Mouse (Mus musculus) erythroid progenitor cell, adult 5-6 weeks (primary cell): ENCODE results near the gene Hsd3b5. TPM values are rescaled to one million over a fixed set of nuclear protein-coding genes. Genes with fewer than 3 reads are reported as not detected.
"Not testable (repeated sequence)": the region's sequence is repeated elsewhere in the genome, so short reads cannot be mapped to it uniquely, and the experiment has no call there.

Experiments used
- ATAC-seq: replicated peaks from 2 replicates; pipeline ENCODE4 v1.8.0; 2016; ENCODE audit warnings: moderate number of reproducible peaks, mild to moderate bottlenecking, moderate TSS enrichment, inconsistent platforms; ENCODE audit not compliant: poor library complexity, low FRiP score, severe bottlenecking
- total RNA-seq, 2 experiments: library from RNA; stranded (forward) in 1 of 2; stranded (reverse) in 1 of 2; fragments of 150-400 nt in 1 of 2; fragments of 186-747, 209-891 nt in 1 of 2; gene quantifications; 2 replicates each; pipeline versions ENCODE4 v1.2.3 to v1.2.4; 2015 to 2017; ENCODE audit warnings: low replicate concordance in 2 of 2

Gene Hsd3b5
- total RNA-seq (2015; ENCODE audit: low replicate concordance) (not detected in 2 replicates), total RNA-seq (2017; ENCODE audit: low replicate concordance) (not detected in 2 replicates)

GRCm38 (mm10) chr3:98630152-98630551, at the start of gene Hsd3b5:
Gene Hsd3b5, minus strand, starts transcription at chr3:98630252.
- ATAC-seq, result no peak

GRCm38 (mm10) chr3:98635145-98635544, 5.1 kb upstream of the Hsd3b5 start:
- ATAC-seq, result no peak

GRCm38 (mm10) chr3:98629633-98630032, 419 bp downstream of the Hsd3b5 start:
- no peak for ATAC-seq

GRCm38 (mm10) chr3:98616786-98617185, 13.3 kb downstream of the Hsd3b5 start:
- ATAC-seq, result not testable (repeated sequence)

- not testable (repeated sequence) for ATAC-seq
These were observed 13.8 kb downstream of the Hsd3b5 start for GRCm38 (mm10) chr3:98616244-98616643.

GRCm38 (mm10) chr3:98614406-98614927, 15.6 kb downstream of the Hsd3b5 start:
- ATAC-seq, result not testable (repeated sequence)

GRCm38 (mm10) chr3:98613963-98614362, 16.1 kb downstream of the Hsd3b5 start:
- no peak for ATAC-seq

- not testable (repeated sequence) for ATAC-seq
These were observed 16.5 kb downstream of the Hsd3b5 start for GRCm38 (mm10) chr3:98613540-98613939.

- ATAC-seq, result no peak
These were observed 41.3 kb downstream of the Hsd3b5 start, which contains the start of gene Gm10681 for GRCm38 (mm10) chr3:98588707-98589106. Gene Gm10681, minus strand, starts transcription at chr3:98588807.

- no peak for ATAC-seq
These were observed 42.3 kb downstream of the Hsd3b5 start for GRCm38 (mm10) chr3:98587721-98588120.

- not testable (repeated sequence) for ATAC-seq
These were observed 47.4 kb downstream of the Hsd3b5 start for GRCm38 (mm10) chr3:98582622-98583021.

GRCm38 (mm10) chr3:98582202-98582601, 47.9 kb downstream of the Hsd3b5 start:
- ATAC-seq, result not testable (repeated sequence)

- not testable (repeated sequence) for ATAC-seq
These were observed 49.0 kb downstream of the Hsd3b5 start for GRCm38 (mm10) chr3:98581024-98581423.

Other genes starting within 250 kb of the Hsd3b5 start
- not detected in 2 replicates for gene Zfp697, start 247.8 kb downstream of the Hsd3b5 start, total RNA-seq (2015; ENCODE audit: low replicate concordance)
- not detected in 2 replicates for gene Zfp697, start 247.8 kb downstream of the Hsd3b5 start, total RNA-seq (2017; ENCODE audit: low replicate concordance)
- gene Gm4450, start 173.1 kb downstream of the Hsd3b5 start, total RNA-seq (2015; ENCODE audit: low replicate concordance), result not detected in 2 replicates
- not detected in 2 replicates for gene Gm4450, start 173.1 kb downstream of the Hsd3b5 start, total RNA-seq (2017; ENCODE audit: low replicate concordance)
- gene Hsd3b4, start 119.7 kb downstream of the Hsd3b5 start, total RNA-seq (2015; ENCODE audit: low replicate concordance), result not detected in 2 replicates
- gene Hsd3b4, start 119.7 kb downstream of the Hsd3b5 start, total RNA-seq (2017; ENCODE audit: low replicate concordance), result not detected in 2 replicates
- gene Gm10681, start 41.4 kb downstream of the Hsd3b5 start, total RNA-seq (2015; ENCODE audit: low replicate concordance), result not detected in 2 replicates
- gene Gm10681, start 41.4 kb downstream of the Hsd3b5 start, total RNA-seq (2017; ENCODE audit: low replicate concordance), result not detected in 2 replicates
- gene Hsd3b2, start 94.3 kb upstream of the Hsd3b5 start, total RNA-seq (2015; ENCODE audit: low replicate concordance), result not detected in 2 replicates
- not detected in 2 replicates for gene Hsd3b2, start 94.3 kb upstream of the Hsd3b5 start, total RNA-seq (2017; ENCODE audit: low replicate concordance)
- not detected in 2 replicates for gene Hsd3b3, start 132.9 kb upstream of the Hsd3b5 start, total RNA-seq (2015; ENCODE audit: low replicate concordance)
- not detected in 2 replicates for gene Hsd3b3, start 132.9 kb upstream of the Hsd3b5 start, total RNA-seq (2017; ENCODE audit: low replicate concordance)
- gene Hsd3b6, start 184.2 kb upstream of the Hsd3b5 start, total RNA-seq (2015; ENCODE audit: low replicate concordance), result not detected in 2 replicates
- gene Hsd3b6, start 184.2 kb upstream of the Hsd3b5 start, total RNA-seq (2017; ENCODE audit: low replicate concordance), result not detected in 2 replicates
- gene Hsd3b1, start 229.5 kb upstream of the Hsd3b5 start, total RNA-seq (2015; ENCODE audit: low replicate concordance), result not detected in 2 replicates
- gene Hsd3b1, start 229.5 kb upstream of the Hsd3b5 start, total RNA-seq (2017; ENCODE audit: low replicate concordance), result not detected in 2 replicates